Mouse (Mus musculus) spleen, postnatal 36 days (tissue): Measurements from ENCODE around the gene Chaf1b.

Source experiments
- DNase-seq, 2 experiments: peaks; one replicate each; pipeline ENCODE4 v3.0.0; 2022; ENCODE audit warnings: low spot score in 2 of 2, mixed read lengths in 1 of 2

The Chaf1b gene

DNA sequence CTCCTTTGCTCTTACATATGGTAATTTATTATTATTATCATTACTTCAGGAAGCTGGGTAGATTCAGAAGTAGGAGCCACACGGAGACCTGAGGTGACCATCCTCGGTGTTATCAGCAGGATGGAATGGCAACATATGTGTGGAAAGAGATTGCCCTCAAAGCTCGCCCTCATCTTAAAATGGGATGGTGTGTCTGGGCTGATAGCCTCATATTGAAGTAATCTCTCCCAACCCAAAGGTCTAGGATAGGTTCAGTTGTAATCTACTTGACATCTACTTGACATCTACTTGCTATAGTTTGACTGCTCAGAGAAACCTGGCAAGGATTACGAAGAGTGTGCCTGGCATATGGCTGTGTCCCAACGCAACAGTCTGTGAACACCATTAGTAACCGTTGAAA is 60.6 kb downstream of the Chaf1b start:
- no peak for DNase-seq

DNA sequence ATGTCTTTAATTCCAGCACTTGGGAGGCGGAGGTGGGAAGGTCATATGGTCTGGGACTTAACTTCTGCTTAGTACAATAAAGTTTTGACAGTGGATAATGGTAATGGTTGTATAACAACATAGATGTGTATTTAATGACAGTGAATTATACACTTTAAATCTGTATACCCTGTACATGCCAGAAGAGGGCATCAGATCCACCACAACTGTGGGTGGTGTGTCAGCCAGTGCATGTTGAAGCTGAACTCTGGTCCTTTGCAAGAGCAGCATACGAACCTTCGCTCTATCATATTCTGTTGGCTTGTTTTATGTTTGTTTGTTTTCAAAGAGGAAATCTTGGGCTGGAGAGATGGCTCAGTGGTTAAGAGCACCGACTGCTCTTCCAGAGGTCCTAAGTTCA is 63.7 kb downstream of the Chaf1b start:
- DNase-seq = no peak
